Mouse (Mus musculus) liver, embryonic 14 days (tissue): ENCODE measurements around the gene Ccr4. TPM values are rescaled to one million over a fixed set of nuclear protein-coding genes. Genes with fewer than 3 reads are reported as not detected.

ENCODE experiments used
- polyA plus RNA-seq: library from polyadenylated mRNA; depleted of rRNA; stranded (reverse); fragments of >200 nt; gene quantifications from 2 replicates; pipeline ENCODE4 v1.2.3, GENCODE M21; 2012; rRNA removed

Gene Ccr4
- 0.01 and 0.03 TPM in 2 replicates for polyA plus RNA-seq

DNA sequence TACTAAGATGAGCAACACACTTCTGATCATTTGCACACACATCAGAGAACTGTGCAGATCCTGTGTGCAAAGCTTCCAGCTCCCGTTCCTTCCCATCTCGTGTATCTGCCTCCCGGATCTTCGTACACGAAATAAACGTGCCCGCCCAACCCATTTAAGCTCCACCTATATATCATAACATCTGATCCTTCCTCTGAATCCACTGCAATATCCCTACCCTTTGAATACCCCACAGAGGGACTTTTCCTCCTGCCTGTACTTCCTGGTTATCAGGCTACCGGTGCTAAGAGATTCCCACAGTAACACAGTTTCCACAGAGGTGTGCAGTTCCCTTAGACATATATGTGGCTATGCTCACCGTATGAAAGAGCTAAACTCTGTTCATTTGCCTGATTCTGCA lies at the start of gene Ccr4:
TSS of gene Ccr4 (minus strand) at position 101 of the 400 bp plus-strand sequence.

DNA sequence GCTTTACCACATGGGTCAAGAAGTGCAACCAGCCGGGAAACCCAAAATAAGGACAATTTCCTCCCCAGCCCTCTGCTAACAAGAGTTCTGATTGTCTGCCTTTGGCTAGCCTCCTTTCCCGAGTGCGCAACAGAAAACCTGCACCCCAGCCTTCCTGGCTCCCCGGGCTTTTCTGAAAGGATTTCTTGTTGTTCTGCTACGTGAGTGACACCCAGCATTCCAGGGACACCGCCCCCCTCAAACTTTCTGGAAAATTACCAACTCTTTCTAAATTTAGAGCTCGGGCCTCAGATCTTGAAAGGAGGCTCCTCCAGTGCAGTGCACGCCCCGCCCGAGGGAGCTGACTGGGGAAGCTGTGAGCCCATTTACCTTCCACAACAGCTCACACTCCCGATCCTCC lies 10.6 kb upstream of the Ccr4 start, which contains the start of gene C130032M10Rik:
TSS of gene C130032M10Rik (plus strand) at position 334 of the 400 bp plus-strand sequence.

Other genes starting within 250 kb of the Ccr4 start
- gene Bcl2a1c, start 174.8 kb downstream of the Ccr4 start, polyA plus RNA-seq, result not detected in 2 replicates
- 13.8 and 17.7 TPM in 2 replicates for gene Crtap, start 114.2 kb downstream of the Ccr4 start, polyA plus RNA-seq
- gene Glb1, start 103.8 kb downstream of the Ccr4 start, polyA plus RNA-seq, result 8.1 and 10.1 TPM in 2 replicates
- gene Tmppe, start 103.8 kb downstream of the Ccr4 start, polyA plus RNA-seq, result 1.0 and 1.5 TPM in 2 replicates
- not detected in 2 replicates for gene C130032M10Rik, start 10.8 kb upstream of the Ccr4 start, polyA plus RNA-seq
- 0.80 and 0.84 TPM in 2 replicates for gene Trim71, start 59.5 kb upstream of the Ccr4 start, polyA plus RNA-seq
- 21.4 and 23.2 TPM in 2 replicates for gene Cnot10, start 135.3 kb upstream of the Ccr4 start, polyA plus RNA-seq
- 9.8 and 11.8 TPM in 2 replicates for gene Dync1li1, start 183.9 kb upstream of the Ccr4 start, polyA plus RNA-seq
- 10.3 and 12.5 TPM in 2 replicates for gene Cmtm6, start 226.2 kb upstream of the Ccr4 start, polyA plus RNA-seq